Mouse (Mus musculus) cerebellum, postnatal 10 days (tissue): ENCODE measurements around the gene Reep6.
A peak's percentile ranks its signal among the peaks of the same experiment; 100 is the strongest.

Experiments used
- DNase-seq, 2 experiments: peaks; one replicate each; pipeline ENCODE4 v3.0.0; 2021; ENCODE audit warnings: mixed read lengths in 2 of 2

Reep6 gene

GRCm38 (mm10) chr10:80329273-80330081 lies at the start of gene Reep6, which contains the start of gene Pcsk4:
TSS of gene Reep6 (plus strand) at chr10:80329953.
TSS of gene Pcsk4 (minus strand) at chr10:80329498.
- DNase-seq: peak; percentile 99

GRCm38 (mm10) chr10:80281304-80281703 lies 48.4 kb upstream of the Reep6 start:
- no peak for DNase-seq

- DNase-seq: peak in 1 of 2 experiments; percentile 59
Measured at GRCm38 (mm10) chr10:80281921-80282371, 47.8 kb upstream of the Reep6 start.

- DNase-seq: peak in 1 of 2 experiments; percentile 34
Measured at GRCm38 (mm10) chr10:80282481-80283441, 47.0 kb upstream of the Reep6 start.

- DNase-seq: no peak
Measured at GRCm38 (mm10) chr10:80285222-80286070, 44.3 kb upstream of the Reep6 start.

- no peak for DNase-seq
Measured at GRCm38 (mm10) chr10:80288097-80288496, 41.7 kb upstream of the Reep6 start.

GRCm38 (mm10) chr10:80288657-80289056 lies 41.1 kb upstream of the Reep6 start:
- no peak for DNase-seq

GRCm38 (mm10) chr10:80292251-80293146 lies 37.3 kb upstream of the Reep6 start, which contains the start of gene Rps15:
TSS of gene Rps15 (plus strand) at chr10:80292453.
- peak; percentile 99 for DNase-seq

GRCm38 (mm10) chr10:80293325-80293724 lies 36.4 kb upstream of the Reep6 start:
- no peak for DNase-seq

GRCm38 (mm10) chr10:80294311-80294710 lies 35.4 kb upstream of the Reep6 start:
- no peak for DNase-seq

GRCm38 (mm10) chr10:80294788-80295303 lies 34.9 kb upstream of the Reep6 start:
- DNase-seq: peak; percentile 38 to 57

- DNase-seq: peak; percentile 85 to 87
Measured at GRCm38 (mm10) chr10:80295618-80296425, 33.9 kb upstream of the Reep6 start, which contains the start of gene Apc2. TSS of gene Apc2 (plus strand) at chr10:80295977.

GRCm38 (mm10) chr10:80296824-80297223 lies 32.9 kb upstream of the Reep6 start:
- peak; percentile 27 to 54 for DNase-seq

GRCm38 (mm10) chr10:80297526-80298133 lies 32.1 kb upstream of the Reep6 start:
- peak in 1 of 2 experiments; percentile 55 for DNase-seq

- DNase-seq: peak; percentile 97 to 98
Measured at GRCm38 (mm10) chr10:80298571-80299281, 31.0 kb upstream of the Reep6 start.

- DNase-seq: peak; percentile 68 to 75
Measured at GRCm38 (mm10) chr10:80299301-80299700, 30.5 kb upstream of the Reep6 start.

GRCm38 (mm10) chr10:80299824-80300223 lies 29.9 kb upstream of the Reep6 start:
- DNase-seq: peak; percentile 49 to 60

GRCm38 (mm10) chr10:80300672-80301181 lies 29.0 kb upstream of the Reep6 start:
- DNase-seq: peak; percentile 90 to 94
